ENCODE assay signal across 15 mouse cellular contexts in genomic region chr12:110154225-110154962, GRCm38 (mm10).
DNase-seq lines count a peak whose midpoint lies in the region; ATAC-seq and TF ChIP-seq lines count a peak whose summit lies in the region.
"Had no signal": no experiment of that assay in that cellular context is flagged by ENCODE, and none has a peak within 500 bp of the region (broad histone marks: within the 10 kb centered on the region; RNA-seq: fewer than 3 reads in every experiment).

No protein-coding gene starts in this region.

- ATAC-seq in hindbrain, postnatal 0 days: no peak
- no peak for ATAC-seq in hindbrain, embryonic 13.5 days (ENCODE audit: low FRiP score)
- no peak for ATAC-seq in stomach, postnatal 0 days (ENCODE audit: low FRiP score, low TSS enrichment)
- ATAC-seq: activated CD4-positive, CD25-positive, alpha-beta regulatory T cell, adult 4 months had no signal

- peak; percentile 18; the same call in 1 of the 2 replicates for TF ChIP-seq CTCF in hindbrain, postnatal 0 days (IDR thresholded peaks at IDR 0.05; ENCODE audit: low read depth)
- peak; percentile 35 for TF ChIP-seq CTCF in stomach, postnatal 0 days (IDR thresholded peaks at IDR 0.05; ENCODE audit: low read depth)

- no peaks in the 10 kb centered on the region for H3K27me3 ChIP-seq in hindbrain, postnatal 0 days (ENCODE audit: insufficient read depth, low read length)
- peaks cover 3% of the 10 kb centered on the region; the same call in 1 of the 2 replicates for H3K27me3 ChIP-seq in hindbrain, embryonic 13.5 days
- H3K27me3 ChIP-seq in stomach, postnatal 0 days (ENCODE audit: control insufficient read depth, insufficient read depth, low read length): no peaks in the 10 kb centered on the region
- H3K27me3 ChIP-seq: heart, embryonic 13.5 days; hindbrain, embryonic 15.5 days had no signal

- H3K9me3 ChIP-seq in hindbrain, postnatal 0 days (ENCODE audit: low read length): peaks cover 4% of the 10 kb centered on the region; the same call in 1 of the 2 replicates
- H3K9me3 ChIP-seq in hindbrain, embryonic 13.5 days: peaks cover 5% of the 10 kb centered on the region; the same call in 1 of the 2 replicates
- H3K9me3 ChIP-seq in stomach, postnatal 0 days (ENCODE audit: control insufficient read depth, low read length): no peaks in the 10 kb centered on the region
- H3K9me3 ChIP-seq: hindbrain, embryonic 15.5 days had no signal

- 89% methylated on average over 8 of the region's 8 CpGs for WGBS in hindbrain, postnatal 0 days
- WGBS in hindbrain, embryonic 13.5 days: 90% methylated on average over 8 of the region's 8 CpGs
- WGBS in stomach, postnatal 0 days: 82% methylated on average over 8 of the region's 8 CpGs

- no peak for DNase-seq in hindbrain, postnatal 0 days (ENCODE audit: low spot score)
- DNase-seq in urinary bladder, postnatal 25 days (ENCODE audit: low spot score): peak; percentile 22
- no peak for DNase-seq in urinary bladder, adult 2 months (ENCODE audit: low spot score)
- DNase-seq in kidney, postnatal 4 days: peak; percentile 18 to 33
- DNase-seq in stomach, postnatal 0 days (ENCODE audit: low spot score): no peak
- DNase-seq in embryo, embryonic 10.5 days (ENCODE audit: low spot score): no peak
- DNase-seq in right cerebral cortex, postnatal 36 days (ENCODE audit: low spot score in 2 of 2): no peak
- DNase-seq: B cell, adult 2 months; spleen, adult 18-20 months had no signal

- TF ChIP-seq EP300 in stomach, postnatal 0 days (optimal IDR thresholded peaks at IDR 0.05): no peak

- no peaks in the 10 kb centered on the region for H3K4me1 ChIP-seq in hindbrain, postnatal 0 days (ENCODE audit: insufficient read depth, low read length)
- peaks cover 12% of the 10 kb centered on the region for H3K4me1 ChIP-seq in hindbrain, embryonic 13.5 days (replicated peaks)
- no peaks in the 10 kb centered on the region for H3K4me1 ChIP-seq in stomach, postnatal 0 days (replicated peaks; ENCODE audit: control insufficient read depth, insufficient read depth)
- H3K4me1 ChIP-seq: heart, embryonic 13.5 days had no signal

- no peak overlapping the region for H3K4me3 ChIP-seq in hindbrain, postnatal 0 days (ENCODE audit: low read length)
- H3K4me3 ChIP-seq in hindbrain, embryonic 13.5 days: no peak overlapping the region
- H3K4me3 ChIP-seq in stomach, postnatal 0 days (ENCODE audit: low read depth, low read length): no peak overlapping the region
- H3K4me3 ChIP-seq: heart, embryonic 13.5 days; hindbrain, embryonic 15.5 days; limb, embryonic 12.5 days; myocyte had no signal

- H3K36me3 ChIP-seq in hindbrain, postnatal 0 days (ENCODE audit: insufficient read depth, low read length): no peaks in the 10 kb centered on the region
- no peaks in the 10 kb centered on the region for H3K36me3 ChIP-seq in hindbrain, embryonic 13.5 days
- no peaks in the 10 kb centered on the region for H3K36me3 ChIP-seq in stomach, postnatal 0 days (ENCODE audit: control insufficient read depth, insufficient read depth, low read length)
- H3K36me3 ChIP-seq: heart, embryonic 13.5 days; hindbrain, embryonic 15.5 days; limb, embryonic 12.5 days had no signal

- no peak overlapping the region for H3K27ac ChIP-seq in hindbrain, postnatal 0 days
- no peak overlapping the region for H3K27ac ChIP-seq in hindbrain, embryonic 13.5 days
- H3K27ac ChIP-seq in stomach, postnatal 0 days (replicated peaks): no peak overlapping the region
- H3K27ac ChIP-seq: heart, embryonic 13.5 days; hindbrain, embryonic 15.5 days; limb, embryonic 12.5 days had no signal

- H3K4me2 ChIP-seq in hindbrain, postnatal 0 days (ENCODE audit: low read depth, low read length): no peak overlapping the region
- no peak overlapping the region for H3K4me2 ChIP-seq in hindbrain, embryonic 13.5 days
- no peak overlapping the region for H3K4me2 ChIP-seq in stomach, postnatal 0 days (replicated peaks; ENCODE audit: low read depth)
- H3K4me2 ChIP-seq: heart, embryonic 13.5 days; hindbrain, embryonic 15.5 days; limb, embryonic 12.5 days had no signal

- no peak overlapping the region for H3K9ac ChIP-seq in hindbrain, postnatal 0 days (replicated peaks; ENCODE audit: low read length)
- H3K9ac ChIP-seq in hindbrain, embryonic 13.5 days: no peak overlapping the region
- H3K9ac ChIP-seq in stomach, postnatal 0 days (ENCODE audit: low read length): no peak overlapping the region
- H3K9ac ChIP-seq: heart, embryonic 13.5 days; hindbrain, embryonic 15.5 days; limb, embryonic 12.5 days had no signal

Comparison
In these comparisons a context has a peak if more than half of its experiments do, and no peak if none do; other contexts are left out.
1. DNase-seq: peak in urinary bladder, postnatal 25 days (single experiment) and kidney, postnatal 4 days (2 of 2); none in hindbrain, postnatal 0 days (single experiment), urinary bladder, adult 2 months (single experiment), stomach, postnatal 0 days (single experiment), embryo, embryonic 10.5 days (single experiment) and right cerebral cortex, postnatal 36 days (0 of 2).